Mouse (Mus musculus) T-helper 2 cell (primary cell): ENCODE results near the gene Sik2.

ENCODE experiments used
- in situ Hi-C: fragments of 300-600 bp; cut with MboI, MseI; formaldehyde crosslinking; loops from one replicate; pipeline ENCODE4 v1.15.1; 2025; ENCODE audit warnings: high pct_unique_total_duplicates

Gene Sik2

GRCm38 (mm10) chr9:50867015-50867414, 141.9 kb downstream of the Sik2 start:
- in situ Hi-C loops, result no loop called here

- in situ Hi-C loops, result no loop called here
Observed at GRCm38 (mm10) chr9:50865803-50866202, 143.1 kb downstream of the Sik2 start.

- in situ Hi-C loops, result no loop called here
Observed at GRCm38 (mm10) chr9:50864877-50865276, 144.0 kb downstream of the Sik2 start.

DNA sequence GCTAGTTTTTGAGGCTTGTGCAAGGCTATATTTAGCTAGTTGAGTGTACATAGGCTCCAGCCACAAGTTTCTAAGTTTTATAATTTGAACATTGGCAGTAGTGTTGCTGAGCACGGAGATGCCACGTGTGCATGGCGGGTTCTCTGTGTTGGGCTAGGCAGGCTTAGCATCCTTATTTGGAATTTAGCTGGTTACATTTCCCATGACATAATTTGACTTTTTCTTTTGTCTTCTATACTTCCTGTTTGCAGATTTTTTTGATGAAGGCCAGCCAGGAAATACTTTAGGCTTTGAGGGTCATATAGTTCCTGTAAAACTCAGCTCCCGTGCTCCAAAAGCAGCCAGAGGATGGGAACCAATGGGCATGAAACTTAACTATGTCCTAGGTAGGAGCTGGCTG, 145.0 kb downstream of the Sik2 start:
- in situ Hi-C loops, result no loop called here

DNA sequence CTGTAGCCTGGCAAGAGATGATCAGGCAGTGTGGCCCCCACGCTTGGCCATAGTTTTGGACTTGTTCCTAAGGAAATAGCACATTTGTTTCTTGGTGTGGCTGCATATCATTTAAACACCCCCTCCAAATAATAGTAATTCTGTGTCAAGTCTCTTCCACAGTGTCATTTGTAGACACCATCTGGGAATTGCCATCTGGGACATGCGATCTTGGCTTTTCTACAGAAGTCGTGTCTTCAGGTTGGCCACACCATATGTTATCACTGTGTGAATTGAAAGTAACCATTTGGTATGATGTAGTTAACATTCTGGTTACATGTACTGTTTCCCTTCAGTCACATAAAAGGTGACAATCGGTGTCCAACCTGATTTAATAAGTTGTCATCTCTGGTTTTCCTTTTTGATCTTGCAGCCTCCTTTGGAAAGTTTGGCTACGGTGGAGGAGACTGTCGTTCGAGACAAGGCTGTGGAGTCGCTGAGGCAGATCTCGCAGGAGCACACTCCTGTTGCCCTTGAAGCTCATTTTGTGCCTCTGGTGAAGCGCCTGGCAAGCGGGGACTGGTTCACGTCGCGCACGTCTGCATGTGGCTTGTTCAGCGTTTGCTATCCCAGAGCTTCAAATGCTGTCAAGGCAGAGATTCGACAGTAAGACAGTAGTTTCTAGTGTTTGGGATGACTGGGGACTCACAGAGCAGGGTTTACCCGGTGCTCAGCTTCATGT, 147.6 kb downstream of the Sik2 start:
- in situ Hi-C loops, result no loop called here

DNA sequence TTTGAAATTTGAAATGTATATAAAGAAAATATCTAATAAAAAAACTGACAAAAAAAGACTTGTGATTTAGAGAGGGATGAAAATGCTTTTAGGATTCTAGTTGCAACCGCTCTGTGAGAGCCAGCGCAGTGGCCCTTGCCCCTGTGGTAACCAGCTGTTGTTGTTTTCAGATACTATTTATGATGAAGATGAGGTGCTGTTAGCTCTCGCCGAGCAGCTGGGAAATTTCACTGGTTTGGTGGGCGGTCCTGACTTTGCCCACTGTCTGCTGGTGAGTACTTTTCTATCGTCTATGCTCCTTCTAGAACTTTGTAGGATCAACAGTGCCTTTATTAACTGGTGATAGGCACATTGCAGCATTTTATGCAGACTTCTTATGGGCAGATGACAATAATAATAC, 150.2 kb downstream of the Sik2 start:
- in situ Hi-C loops, result loop anchor here (10.0 kb wide), 1 partner anchor 126 kb away; no protein-coding TSS in a partner anchor

DNA sequence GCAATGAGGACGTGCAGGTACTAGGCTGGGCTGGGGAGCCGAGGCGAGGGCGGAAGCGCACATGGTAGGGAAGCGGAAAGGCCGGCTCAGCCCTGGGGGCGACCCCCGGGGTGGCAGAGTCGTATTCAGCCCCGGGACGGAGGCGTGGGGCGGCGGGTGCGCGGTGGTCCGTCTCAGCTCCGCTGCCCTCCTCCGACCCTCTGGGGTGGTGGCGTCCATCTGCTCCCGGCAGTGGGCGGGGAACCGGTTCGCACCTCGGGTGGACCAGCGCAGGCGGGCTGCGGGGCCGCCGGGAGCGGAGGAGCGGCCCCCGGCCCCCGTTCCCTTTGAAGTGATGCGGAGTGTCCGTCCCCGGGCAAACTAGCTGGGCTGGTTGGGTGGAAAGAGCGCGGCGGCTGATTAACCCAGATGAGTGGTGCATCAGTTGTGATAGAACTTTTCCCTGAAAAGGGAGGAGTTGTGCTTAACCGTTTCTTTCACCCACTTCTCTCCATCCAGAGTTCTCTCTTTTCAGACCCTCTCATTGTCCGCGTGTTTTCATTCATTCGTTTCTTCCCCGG, 151.7 kb downstream of the Sik2 start:
- in situ Hi-C loops, result loop anchor here (10.0 kb wide), 1 partner anchor 128 kb away; no protein-coding TSS in a partner anchor

GRCm38 (mm10) chr9:50856341-50857081, 152.4 kb downstream of the Sik2 start:
- in situ Hi-C loops, result loop anchor here (10.0 kb wide), 1 partner anchor 128 kb away; no protein-coding TSS in a partner anchor

- in situ Hi-C loops, result loop anchor here (10.0 kb wide), 1 partner anchor 129 kb away; no protein-coding TSS in a partner anchor
Observed at GRCm38 (mm10) chr9:50855780-50856179, 153.1 kb downstream of the Sik2 start.

DNA sequence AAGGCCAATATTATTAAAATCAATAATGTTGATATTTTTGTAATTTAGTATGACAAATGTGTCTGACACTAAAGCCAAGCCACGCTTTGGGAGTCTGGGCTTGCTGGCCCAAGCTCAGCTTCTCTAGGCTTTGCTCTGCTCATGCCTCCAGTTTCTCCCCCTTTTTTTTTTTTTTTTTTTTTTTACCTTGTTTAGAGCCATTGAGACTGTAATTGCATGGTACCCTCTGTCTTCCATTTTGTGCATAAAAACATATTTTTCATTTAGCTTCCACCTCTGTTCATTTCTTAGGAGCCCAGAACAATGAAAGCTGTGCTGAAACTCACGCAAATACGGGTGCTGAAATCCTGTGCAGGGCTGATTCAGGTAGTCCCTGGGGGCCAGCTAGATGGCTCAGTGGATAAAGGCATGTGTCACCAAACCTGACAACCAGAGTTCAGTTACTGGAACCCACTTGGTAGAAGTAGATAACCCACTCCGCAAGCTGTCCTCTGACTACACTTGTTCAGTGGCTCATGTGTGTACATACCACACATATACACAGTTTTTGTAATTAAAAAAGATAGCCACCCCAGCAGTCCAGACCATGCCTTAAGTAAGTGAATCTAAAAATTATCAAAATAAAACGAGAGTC, 153.6 kb downstream of the Sik2 start:
- in situ Hi-C loops, result loop anchor here (10.0 kb wide), 1 partner anchor 130 kb away; no protein-coding TSS in a partner anchor

- in situ Hi-C loops, result loop anchor here (10.0 kb wide), 1 partner anchor 130 kb away; no protein-coding TSS in a partner anchor
Observed at GRCm38 (mm10) chr9:50854376-50854775, 154.5 kb downstream of the Sik2 start.

GRCm38 (mm10) chr9:50852634-50853349, 156.1 kb downstream of the Sik2 start:
- in situ Hi-C loops, result loop anchor here (10.0 kb wide), 1 partner anchor 132 kb away; no protein-coding TSS in a partner anchor

DNA sequence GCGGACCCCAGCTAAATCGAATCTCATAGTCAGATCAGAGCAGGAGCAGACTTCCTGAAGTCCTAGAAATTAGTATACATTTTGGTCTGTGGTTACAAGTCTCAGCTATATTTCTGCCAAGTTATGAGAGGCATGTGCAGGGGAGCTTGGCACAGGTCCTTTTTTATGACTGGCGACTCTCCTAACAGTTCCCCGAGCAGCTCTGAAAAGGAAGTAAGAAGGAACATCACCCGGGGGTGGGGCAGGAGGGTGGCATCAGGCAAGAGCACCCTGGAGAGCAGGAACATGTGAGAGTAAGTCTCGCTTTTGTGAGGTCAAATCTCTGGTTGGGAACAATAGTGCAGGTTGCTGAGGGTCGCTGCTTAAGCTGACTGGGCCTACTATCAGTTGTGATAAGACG, 158.2 kb downstream of the Sik2 start:
- in situ Hi-C loops, result loop anchor here (10.0 kb wide), 1 partner anchor 134 kb away; no protein-coding TSS in a partner anchor

GRCm38 (mm10) chr9:50850271-50850670, 158.6 kb downstream of the Sik2 start:
- in situ Hi-C loops, result loop anchor here (10.0 kb wide), 1 partner anchor 135 kb away; no protein-coding TSS in a partner anchor

DNA sequence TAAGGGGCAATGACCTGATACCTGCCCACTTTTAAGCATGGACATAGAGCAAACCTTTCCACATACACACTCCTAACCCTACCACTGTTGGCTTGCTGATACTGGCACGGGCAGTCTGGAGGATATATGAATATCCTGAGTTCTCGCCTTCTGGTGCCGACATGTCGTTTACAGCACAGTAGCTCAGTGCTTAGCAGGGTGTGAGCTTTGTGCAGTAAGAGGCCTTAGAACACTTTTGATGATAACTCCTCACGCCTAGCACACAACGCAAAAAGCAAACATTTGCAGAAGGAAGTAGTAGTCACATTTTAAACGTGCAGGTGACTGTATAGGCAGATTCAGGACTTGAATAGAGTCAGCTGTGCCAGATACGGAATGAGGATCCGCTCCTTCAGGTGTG, 159.1 kb downstream of the Sik2 start:
- in situ Hi-C loops, result loop anchor here (10.0 to 25.0 kb wide), 3 partner anchors 135 to 438 kb away; partner anchors contain the start of gene Colca2

DNA sequence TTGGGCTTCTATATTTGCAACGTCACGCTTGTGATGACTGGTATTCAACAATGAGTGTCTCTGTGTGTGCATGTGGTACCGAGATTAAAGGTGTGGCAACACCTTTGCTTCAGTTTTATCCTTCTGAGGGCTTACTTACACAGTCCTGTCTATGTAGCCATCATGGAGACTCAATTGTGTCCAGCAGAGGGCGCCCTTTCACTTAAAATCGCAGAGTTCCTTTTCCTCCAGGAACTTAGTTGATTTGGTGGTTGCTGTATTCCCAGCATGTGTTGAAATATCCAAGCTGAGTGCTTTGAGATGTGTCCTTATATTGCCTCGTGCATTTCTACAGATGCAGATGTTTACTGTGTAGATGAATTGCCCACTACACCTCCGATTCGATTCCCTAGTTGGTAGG, 159.6 kb downstream of the Sik2 start:
- in situ Hi-C loops, result loop anchor here (10.0 to 25.0 kb wide), 2 partner anchors 296 to 438 kb away; partner anchors contain the start of gene Colca2

GRCm38 (mm10) chr9:50848821-50849220, 160.1 kb downstream of the Sik2 start:
- in situ Hi-C loops, result loop anchor here (10.0 to 25.0 kb wide), 2 partner anchors 296 to 438 kb away; partner anchors contain the start of gene Colca2

GRCm38 (mm10) chr9:50847606-50848368, 161.1 kb downstream of the Sik2 start:
- in situ Hi-C loops, result loop anchor here (10.0 to 25.0 kb wide), 2 partner anchors 297 to 440 kb away; partner anchors contain the start of gene Colca2

DNA sequence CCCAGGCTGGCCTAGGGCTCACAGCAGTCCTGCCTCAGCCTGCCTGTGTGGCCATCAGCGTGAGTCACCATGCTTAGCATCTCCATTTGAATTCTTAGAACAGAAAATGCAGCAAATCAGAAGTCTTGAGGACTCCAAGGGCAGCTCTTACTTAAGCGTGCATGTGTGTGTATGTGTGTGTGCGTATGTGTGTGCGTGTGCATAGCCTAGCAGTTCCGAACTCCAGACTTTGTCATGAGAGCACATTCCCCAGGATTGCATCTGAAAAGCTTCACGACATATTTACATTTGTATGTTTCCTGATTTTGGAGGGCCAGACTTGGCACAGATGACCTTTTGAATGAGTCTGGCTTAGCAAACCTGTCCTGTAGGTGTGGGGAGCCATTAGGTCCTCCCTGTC, 161.7 kb downstream of the Sik2 start:
- in situ Hi-C loops, result loop anchor here (10.0 to 25.0 kb wide), 2 partner anchors 298 to 440 kb away; partner anchors contain the start of gene Colca2

DNA sequence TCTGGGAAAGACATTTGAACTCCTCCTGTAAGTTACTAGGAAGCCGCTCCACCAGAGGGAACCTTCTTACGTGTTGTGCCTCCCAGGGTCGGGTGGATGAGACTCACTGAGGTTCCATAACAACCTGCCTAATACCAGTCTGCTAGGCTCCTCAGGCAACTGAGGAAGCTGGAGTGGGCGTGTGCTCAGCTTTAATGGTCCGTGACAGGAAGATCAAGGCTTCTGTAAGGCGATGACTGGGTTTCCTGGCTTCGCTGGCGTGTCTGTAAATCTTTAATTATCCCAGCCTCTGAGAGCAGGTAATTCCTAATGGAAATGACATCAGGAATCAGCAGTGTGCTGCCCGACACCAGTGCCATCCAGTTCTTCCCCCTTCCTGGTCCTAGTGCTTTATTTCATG, 163.3 kb downstream of the Sik2 start:
- in situ Hi-C loops, result loop anchor here (10.0 to 25.0 kb wide), 2 partner anchors 299 to 442 kb away; partner anchors contain the start of gene Colca2
